Mouse (Mus musculus) forebrain, embryonic 13.5 days (tissue): ENCODE data around the gene Zfp131. TPM values are rescaled to one million over a fixed set of nuclear protein-coding genes. Genes with fewer than 3 reads are reported as not detected.
A peak's percentile ranks its signal among the peaks of the same experiment; 100 is the strongest.

Experiments used
- ATAC-seq: fragments of 200-750 bp; cut with Nextera tagmentation; 2 replicates; pipeline ENCODE4 v1.8.0; 2017
- H3K27ac ChIP-seq: fragments of 300-500 bp; sonication (generic); 2 replicates; pipeline ENCODE4 v1.5.1; 2015; ENCODE audit warnings: inconsistent platforms, mild to moderate bottlenecking, moderate library complexity
- H3K27me3 ChIP-seq: fragments of 300-500 bp; sonication (generic); 2 replicates; pipeline ENCODE4 v1.6.1; 2015; ENCODE audit warnings: mild to moderate bottlenecking, inconsistent platforms
- H3K36me3 ChIP-seq: fragments of 300-500 bp; sonication (generic); 2 replicates; pipeline ENCODE4 v1.6.1; 2015; ENCODE audit warnings: mild to moderate bottlenecking, inconsistent platforms; ENCODE audit not compliant: poor library complexity, severe bottlenecking
- H3K4me1 ChIP-seq: fragments of 300-500 bp; sonication (generic); 2 replicates; pipeline ENCODE4 v1.6.1; 2015; ENCODE audit warnings: inconsistent platforms
- H3K4me2 ChIP-seq: fragments of 300-500 bp; sonication (generic); 2 replicates; pipeline ENCODE4 v1.6.1; 2015; ENCODE audit warnings: inconsistent platforms, mild to moderate bottlenecking, moderate library complexity
- H3K4me3 ChIP-seq: fragments of 300-500 bp; sonication (generic); 2 replicates; pipeline ENCODE4 v1.5.1; 2015; ENCODE audit warnings: mild to moderate bottlenecking, inconsistent platforms
- H3K9ac ChIP-seq: fragments of 300-500 bp; sonication (generic); 2 replicates; pipeline ENCODE4 v1.6.1; 2015; ENCODE audit warnings: mild to moderate bottlenecking, inconsistent platforms
- H3K9me3 ChIP-seq: fragments of 300-500 bp; sonication (generic); replicated peaks from 2 replicates; pipeline ENCODE4 v1.6.1; 2016; ENCODE audit warnings: inconsistent platforms
- WGBS: fragments of 180-500 bp; shearing (Covaris S2); methylation state at CpG from one replicate; pipeline ENCODE4 v1.1.7; 2015; 5-methylcytosine and 5-hydroxymethylcytosine counted together
- polyA plus RNA-seq: library from polyadenylated mRNA; unstranded; fragments of >200 nt; fragmentation: Nextera tagmentation; extraction: Ambion mirVana; gene quantifications from 2 replicates; pipeline ENCODE4 v1.2.1, GENCODE M21; 2015

The Zfp131 gene
- polyA plus RNA-seq, 1 experiment from 2014 or later, result 53.4 TPM

- no peak overlapping the region for H3K4me3 ChIP-seq
- H3K4me1 ChIP-seq, result peaks cover 21% of the 10 kb centered on the region
- WGBS, result 91% methylated on average over 4 of the region's 4 CpGs
- H3K4me2 ChIP-seq, result no peak overlapping the region
- H3K9ac ChIP-seq, result no peak overlapping the region
- no peaks in the 10 kb centered on the region for H3K9me3 ChIP-seq
- no peaks in the 10 kb centered on the region for H3K27me3 ChIP-seq
- no peak overlapping the region for H3K27ac ChIP-seq
- H3K36me3 ChIP-seq, result 0 out of 2 replicates have a peak, but pooled peaks cover 3% of the 10 kb centered on the region
- ATAC-seq, result no peak
These were observed 43.8 kb downstream of the Zfp131 start for GRCm38 (mm10) chr13:119746930-119747329.

- H3K36me3 ChIP-seq, result no peaks in the 10 kb centered on the region
- H3K27ac ChIP-seq, result no peak overlapping the region
- H3K4me1 ChIP-seq, result peaks cover 32% of the 10 kb centered on the region
- no peak for ATAC-seq
- H3K9ac ChIP-seq, result no peak overlapping the region
- no peaks in the 10 kb centered on the region for H3K27me3 ChIP-seq
- 60% methylated on average over 3 of the region's 3 CpGs for WGBS
- H3K9me3 ChIP-seq, result no peaks in the 10 kb centered on the region
- no peak overlapping the region for H3K4me2 ChIP-seq
- no peak overlapping the region for H3K4me3 ChIP-seq
These were observed 47.2 kb downstream of the Zfp131 start for GRCm38 (mm10) chr13:119743470-119743869.

DNA sequence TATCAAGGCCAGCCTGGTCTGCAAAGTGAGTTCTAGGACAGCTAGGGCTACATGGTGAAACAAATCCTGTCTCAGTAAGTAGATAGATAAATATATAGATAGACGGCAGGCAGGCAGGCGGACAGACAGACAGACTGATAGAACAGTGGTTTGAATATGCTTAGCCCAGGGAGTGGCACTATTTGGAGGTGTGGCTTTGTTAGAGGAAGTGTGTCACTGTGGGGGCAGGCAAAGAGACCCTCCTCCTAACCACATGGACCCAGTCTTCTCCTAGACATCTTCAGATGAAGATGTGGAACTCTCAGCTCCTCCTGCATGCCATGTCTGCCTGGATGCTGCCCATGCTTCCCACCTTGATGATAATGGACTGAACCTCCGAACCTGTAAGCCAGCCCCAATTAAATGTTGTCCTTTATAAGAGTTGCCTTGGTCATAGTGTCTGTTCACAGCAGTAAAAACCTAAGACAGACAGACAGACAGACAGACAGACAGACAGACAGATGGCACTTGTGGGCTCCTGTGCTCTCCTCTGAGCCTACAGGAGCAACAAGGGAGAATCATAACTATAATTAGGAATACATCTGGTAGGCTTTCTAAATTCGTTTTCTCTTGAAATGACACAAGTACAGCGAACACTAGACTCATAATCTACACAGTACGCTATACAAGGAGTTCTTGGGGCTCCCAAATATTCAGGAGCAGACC lies 47.8 kb downstream of the Zfp131 start:
- Histone ChIP-seq H3K4me2 (no peak overlapping the region), H3K27ac (no peak overlapping the region), H3K36me3 (no peaks in the 10 kb centered on the region), H3K9ac (no peak overlapping the region), H3K4me1 (peaks cover 32% of the 10 kb centered on the region), H3K27me3 (no peaks in the 10 kb centered on the region), H3K4me3 (no peak overlapping the region), H3K9me3 (no peaks in the 10 kb centered on the region)
- no peak for ATAC-seq
- 86% methylated on average over 6 of the region's 6 CpGs for WGBS

DNA sequence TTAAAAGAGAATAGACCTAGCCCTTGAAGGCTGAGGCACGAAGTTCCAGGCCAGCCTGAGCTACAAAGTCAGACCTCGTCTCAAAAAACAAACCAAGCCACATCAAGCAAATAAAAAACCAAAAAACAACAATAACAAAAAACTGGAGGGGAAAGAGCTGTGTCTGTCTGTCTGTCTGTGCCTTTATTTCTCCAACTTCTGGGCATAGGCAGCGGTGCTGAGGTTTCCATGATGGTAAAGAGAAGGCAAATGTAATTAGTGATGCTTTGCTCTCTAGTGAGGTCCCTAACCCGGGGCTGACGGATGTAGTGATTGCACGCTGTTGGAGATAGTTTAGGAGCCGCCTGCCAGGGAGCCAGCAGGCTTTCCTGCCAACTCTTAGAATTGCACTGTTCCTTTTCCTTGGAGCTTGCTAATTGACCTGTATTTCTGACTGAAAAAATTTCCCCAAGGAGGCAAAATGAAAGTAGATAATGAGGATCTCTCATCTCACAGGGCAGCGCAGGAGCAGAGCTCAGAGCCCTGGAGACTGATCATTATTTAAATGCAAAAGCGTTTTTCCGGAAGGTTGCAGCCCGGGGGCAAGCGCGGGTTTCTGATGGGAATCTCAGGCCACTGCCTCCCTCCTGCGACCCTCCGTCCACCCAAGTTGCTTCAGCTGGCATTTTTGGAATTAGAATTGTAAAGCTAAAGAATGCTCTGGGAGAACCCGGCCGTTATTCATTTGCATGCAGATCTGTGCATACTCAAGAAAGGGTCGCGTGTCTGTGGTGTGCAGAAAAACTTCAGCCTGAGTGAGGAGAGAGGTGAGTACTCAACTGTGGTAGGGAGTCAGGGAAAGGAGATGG lies 49.1 kb downstream of the Zfp131 start:
- Histone ChIP-seq H3K36me3 (no peaks in the 10 kb centered on the region), H3K27me3 (no peaks in the 10 kb centered on the region), H3K27ac (peak overlapping the region; percentile 75), H3K9ac (peak overlapping the region; percentile 51; the same call in 1 of the 2 replicates), H3K4me3 (peak overlapping the region; percentile 16), H3K4me1 (peaks cover 32% of the 10 kb centered on the region), H3K4me2 (peak overlapping the region; percentile 53), H3K9me3 (no peaks in the 10 kb centered on the region)
- WGBS, result 2% methylated on average over 19 of the region's 19 CpGs
- ATAC-seq, result peak; percentile 80

GRCm38 (mm10) chr13:119731448-119731847 lies 59.2 kb downstream of the Zfp131 start:
- 26% methylated on average over 6 of the region's 6 CpGs for WGBS
- Histone ChIP-seq H3K27me3 (no peaks in the 10 kb centered on the region), H3K4me3 (no peak overlapping the region), H3K9me3 (no peaks in the 10 kb centered on the region), H3K9ac (no peak overlapping the region), H3K4me2 (no peak overlapping the region), H3K36me3 (peaks cover under 1% of the 10 kb centered on the region; the same call in 1 of the 2 replicates), H3K4me1 (no peaks in the 10 kb centered on the region; the same call in 1 of the 2 replicates), H3K27ac (no peak overlapping the region)
- peak; percentile 31; the same call in 1 of the 2 replicates for ATAC-seq

DNA sequence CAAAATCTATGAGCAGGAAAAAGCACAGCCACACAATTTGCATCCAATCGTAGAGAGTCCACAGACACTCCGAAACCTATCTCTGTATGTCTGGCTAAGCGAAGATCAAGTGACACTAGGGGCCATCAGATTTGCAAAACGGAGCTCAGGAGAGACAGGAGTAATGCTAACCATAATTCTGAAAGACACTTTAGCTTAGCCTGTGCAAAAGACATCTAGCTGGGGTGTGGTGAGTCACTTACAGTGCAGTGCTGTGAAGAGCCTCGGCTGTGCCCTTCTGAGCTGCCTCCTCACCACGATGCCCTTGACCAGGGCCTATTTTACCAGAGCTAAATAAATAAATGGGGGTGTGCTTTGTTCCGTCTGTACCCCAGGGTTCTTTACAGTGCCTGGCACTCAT lies 61.3 kb downstream of the Zfp131 start:
- H3K4me2 ChIP-seq, result no peak overlapping the region
- no peak overlapping the region for H3K4me3 ChIP-seq
- H3K9me3 ChIP-seq, result no peaks in the 10 kb centered on the region
- no peaks in the 10 kb centered on the region; the same call in 1 of the 2 replicates for H3K4me1 ChIP-seq
- H3K36me3 ChIP-seq, result peaks cover 6% of the 10 kb centered on the region; the same call in 1 of the 2 replicates
- H3K27ac ChIP-seq, result no peak overlapping the region
- ATAC-seq, result no peak
- no peak overlapping the region for H3K9ac ChIP-seq
- WGBS, result 86% methylated on average over 7 of the region's 7 CpGs
- H3K27me3 ChIP-seq, result no peaks in the 10 kb centered on the region

GRCm38 (mm10) chr13:119727608-119728387 lies 62.9 kb downstream of the Zfp131 start:
- H3K4me3 ChIP-seq, result no peak overlapping the region
- peaks cover 6% of the 10 kb centered on the region; the same call in 1 of the 2 replicates for H3K36me3 ChIP-seq
- no peaks in the 10 kb centered on the region; the same call in 1 of the 2 replicates for H3K4me1 ChIP-seq
- 63% methylated on average over 26 of the region's 26 CpGs for WGBS
- 0 out of 2 replicates have a peak, but pooled peaks have one; percentile 22 for ATAC-seq
- H3K4me2 ChIP-seq, result no peak overlapping the region
- no peak overlapping the region for H3K27ac ChIP-seq
- H3K9ac ChIP-seq, result no peak overlapping the region
- H3K9me3 ChIP-seq, result no peaks in the 10 kb centered on the region
- no peaks in the 10 kb centered on the region for H3K27me3 ChIP-seq

DNA sequence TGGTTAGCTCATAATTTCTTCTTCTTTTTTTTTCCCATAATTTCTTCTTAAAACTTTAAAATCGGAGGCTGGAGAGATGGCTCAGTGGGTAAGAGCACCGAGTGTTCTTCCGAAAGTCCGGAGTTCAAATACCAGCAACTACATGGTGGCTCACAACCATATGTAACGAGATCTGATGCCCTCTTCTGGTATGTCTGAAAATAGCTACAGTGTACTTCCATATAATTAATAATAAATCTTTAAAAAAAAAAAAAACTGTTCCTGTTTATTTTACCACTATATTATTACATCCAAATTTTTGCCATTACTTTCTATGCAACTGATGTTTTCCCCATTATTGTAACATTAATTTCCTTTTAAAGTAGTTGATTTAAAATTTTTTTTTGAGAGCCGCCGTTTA lies 66.1 kb downstream of the Zfp131 start:
- H3K36me3 ChIP-seq, result peaks cover 6% of the 10 kb centered on the region; the same call in 1 of the 2 replicates
- H3K27me3 ChIP-seq, result no peaks in the 10 kb centered on the region
- WGBS, result 86% methylated on average over 7 of the region's 7 CpGs
- no peak overlapping the region for H3K4me2 ChIP-seq
- no peak overlapping the region for H3K4me3 ChIP-seq
- H3K27ac ChIP-seq, result no peak overlapping the region
- no peak overlapping the region for H3K9ac ChIP-seq
- no peaks in the 10 kb centered on the region for H3K9me3 ChIP-seq
- no peaks in the 10 kb centered on the region for H3K4me1 ChIP-seq
- no peak for ATAC-seq

- no peak for ATAC-seq
- H3K36me3 ChIP-seq, result peaks cover 6% of the 10 kb centered on the region; the same call in 1 of the 2 replicates
- H3K4me3 ChIP-seq, result no peak overlapping the region
- H3K4me2 ChIP-seq, result no peak overlapping the region
- H3K9me3 ChIP-seq, result no peaks in the 10 kb centered on the region
- 87% methylated on average over 5 of the region's 5 CpGs for WGBS
- no peak overlapping the region for H3K9ac ChIP-seq
- no peaks in the 10 kb centered on the region for H3K4me1 ChIP-seq
- H3K27ac ChIP-seq, result no peak overlapping the region
- H3K27me3 ChIP-seq, result no peaks in the 10 kb centered on the region
These were observed 67.3 kb downstream of the Zfp131 start for GRCm38 (mm10) chr13:119723368-119723767.

GRCm38 (mm10) chr13:119722447-119722846 lies 68.2 kb downstream of the Zfp131 start:
- ATAC-seq, result no peak
- Histone ChIP-seq H3K36me3 (peaks cover 6% of the 10 kb centered on the region; the same call in 1 of the 2 replicates), H3K9me3 (no peaks in the 10 kb centered on the region), H3K27me3 (no peaks in the 10 kb centered on the region), H3K4me1 (no peaks in the 10 kb centered on the region), H3K27ac (no peak overlapping the region), H3K4me2 (no peak overlapping the region), H3K9ac (no peak overlapping the region), H3K4me3 (no peak overlapping the region)
- WGBS, result 92% methylated on average over 3 of the region's 3 CpGs

DNA sequence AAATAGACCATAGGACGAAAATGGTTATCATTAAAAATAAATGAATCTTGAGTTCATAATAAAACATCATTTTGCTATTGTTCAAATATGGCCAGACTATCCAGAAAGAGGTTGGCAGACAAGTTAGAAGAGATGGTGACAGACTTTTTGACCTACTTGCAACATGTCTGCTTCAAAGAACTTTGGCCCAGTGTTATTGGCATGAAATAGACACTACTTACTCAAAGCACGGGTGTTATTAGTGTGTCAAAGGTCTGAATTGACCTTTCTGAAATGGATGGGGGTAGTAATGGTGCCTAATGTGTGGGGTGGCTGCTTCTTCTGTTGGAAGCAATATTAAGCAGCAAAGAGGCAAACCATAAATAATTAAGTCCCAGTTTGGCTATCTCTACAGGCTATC lies 74.6 kb downstream of the Zfp131 start:
- ATAC-seq, result no peak
- WGBS, result 85% methylated on average over 2 of the region's 2 CpGs

More for the DNA sequence above, 74.6 kb downstream of the Zfp131 start:
- Histone ChIP-seq H3K9ac (no peak overlapping the region), H3K4me2 (no peak overlapping the region), H3K27me3 (no peaks in the 10 kb centered on the region), H3K4me1 (no peaks in the 10 kb centered on the region), H3K9me3 (no peaks in the 10 kb centered on the region), H3K36me3 (peaks cover 24% of the 10 kb centered on the region; the same call in 1 of the 2 replicates), H3K4me3 (no peak overlapping the region), H3K27ac (no peak overlapping the region)
